Mouse (Mus musculus): ENCODE measurements around the gene Olfr1274-ps. TPM values are rescaled to one million over a fixed set of nuclear protein-coding genes. Genes with fewer than 3 reads are reported as not detected.
"Not testable (repeated sequence)": the region's sequence is repeated elsewhere in the genome, so short reads cannot be mapped to it uniquely, and the experiment has no call there.

Olfr1274-ps gene
- not detected in 2 replicates for polyA plus RNA-seq (2015; fragmentation: Nextera tagmentation; extraction: Ambion mirVana)

- H3K27me3 ChIP-seq (ENCODE audit: control insufficient read depth, insufficient read depth, low read length); H3K9me3 ChIP-seq (replicated peaks; ENCODE audit: control insufficient read depth, low read length); H3K4me2 ChIP-seq (ENCODE audit: low read depth, low read length); H3K9ac ChIP-seq (ENCODE audit: low read length); H3K36me3 ChIP-seq (ENCODE audit: control insufficient read depth, insufficient read depth, low read length); H3K4me3 ChIP-seq (replicated peaks; ENCODE audit: low read length); H3K4me1 ChIP-seq (ENCODE audit: control insufficient read depth, insufficient read depth, low read length); H3K27ac ChIP-seq (ENCODE audit: low read length); ATAC-seq (ENCODE audit: insufficient read depth, low FRiP score): not testable (repeated sequence)
- 74% methylated on average over 5 of the region's 7 CpGs for WGBS
These were observed at the start of gene Olfr1274-ps for GRCm38 (mm10) chr2:90398633-90399107. Gene Olfr1274-ps (plus strand): TSS chr2:90398683.

GRCm38 (mm10) chr2:90351047-90351446 lies 47.4 kb upstream of the Olfr1274-ps start:
- WGBS, result no CpG with 5 or more reads among the region's 6 CpGs

DNA sequence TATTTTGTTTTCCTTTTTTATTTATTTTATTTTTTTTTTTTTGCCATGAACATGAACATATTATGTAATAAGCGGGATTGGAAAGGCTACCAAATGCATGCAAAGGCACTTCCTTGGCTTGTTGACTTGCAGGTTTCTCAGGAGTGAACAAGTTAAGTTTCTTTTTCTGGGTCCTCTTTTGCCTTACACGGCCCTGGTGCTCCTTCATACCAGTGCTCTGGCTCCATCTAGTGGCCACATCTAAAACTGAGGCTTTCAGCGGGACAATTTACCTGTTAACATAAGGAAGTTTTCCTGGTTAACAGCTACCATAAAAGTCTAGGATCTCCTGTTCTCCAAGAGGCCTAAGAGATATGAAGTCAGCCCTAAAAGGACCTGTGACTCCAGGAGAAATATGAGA lies 46.9 kb upstream of the Olfr1274-ps start:
- H3K4me1 ChIP-seq (ENCODE audit: control insufficient read depth, insufficient read depth, low read length); H3K4me3 ChIP-seq (replicated peaks; ENCODE audit: low read length); ATAC-seq (ENCODE audit: insufficient read depth, low FRiP score); H3K9ac ChIP-seq (ENCODE audit: low read length); H3K27ac ChIP-seq (ENCODE audit: low read length); H3K36me3 ChIP-seq (ENCODE audit: control insufficient read depth, insufficient read depth, low read length); H3K27me3 ChIP-seq (ENCODE audit: control insufficient read depth, insufficient read depth, low read length); H3K9me3 ChIP-seq (replicated peaks; ENCODE audit: control insufficient read depth, low read length); H3K4me2 ChIP-seq (ENCODE audit: low read depth, low read length): not testable (repeated sequence)
- WGBS, result no CpG with 5 or more reads among the region's 3 CpGs

More at GRCm38 (mm10) chr2:90351047-90351446, 47.4 kb upstream of the Olfr1274-ps start:
- not testable (repeated sequence) for H3K4me2 ChIP-seq (ENCODE audit: low read depth, low read length); H3K4me3 ChIP-seq (replicated peaks; ENCODE audit: low read length); ATAC-seq (ENCODE audit: insufficient read depth, low FRiP score); H3K27me3 ChIP-seq (ENCODE audit: control insufficient read depth, insufficient read depth, low read length); H3K9ac ChIP-seq (ENCODE audit: low read length); H3K4me1 ChIP-seq (ENCODE audit: control insufficient read depth, insufficient read depth, low read length); H3K9me3 ChIP-seq (replicated peaks; ENCODE audit: control insufficient read depth, low read length); H3K27ac ChIP-seq (ENCODE audit: low read length); H3K36me3 ChIP-seq (ENCODE audit: control insufficient read depth, insufficient read depth, low read length)

DNA sequence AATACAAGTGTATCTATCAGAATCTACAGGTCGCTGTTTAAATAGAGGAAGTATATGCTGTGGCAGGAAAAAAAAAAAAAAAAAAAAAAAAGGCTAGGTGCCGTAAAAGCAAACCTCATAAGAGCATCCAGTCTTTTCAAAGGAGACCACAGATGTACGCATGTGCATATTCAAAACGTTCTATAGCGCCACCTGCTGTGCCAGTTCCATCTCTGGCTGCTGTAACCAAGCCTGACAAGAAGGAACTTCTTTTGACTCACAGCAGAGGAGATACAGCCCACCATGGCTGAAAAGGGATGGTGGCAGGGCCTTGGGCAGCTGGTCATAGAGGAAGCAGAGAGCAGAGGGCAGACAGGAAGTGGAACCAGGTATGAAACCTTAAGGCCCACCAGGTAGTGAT lies 39.3 kb upstream of the Olfr1274-ps start:
- H3K27me3 ChIP-seq (ENCODE audit: control insufficient read depth, insufficient read depth, low read length); H3K27ac ChIP-seq (ENCODE audit: low read length); H3K9me3 ChIP-seq (replicated peaks; ENCODE audit: control insufficient read depth, low read length); H3K4me2 ChIP-seq (ENCODE audit: low read depth, low read length); ATAC-seq (ENCODE audit: insufficient read depth, low FRiP score); H3K9ac ChIP-seq (ENCODE audit: low read length); H3K36me3 ChIP-seq (ENCODE audit: control insufficient read depth, insufficient read depth, low read length); H3K4me3 ChIP-seq (replicated peaks; ENCODE audit: low read length); H3K4me1 ChIP-seq (ENCODE audit: control insufficient read depth, insufficient read depth, low read length): not testable (repeated sequence)
- no CpG with 5 or more reads among the region's 5 CpGs for WGBS

DNA sequence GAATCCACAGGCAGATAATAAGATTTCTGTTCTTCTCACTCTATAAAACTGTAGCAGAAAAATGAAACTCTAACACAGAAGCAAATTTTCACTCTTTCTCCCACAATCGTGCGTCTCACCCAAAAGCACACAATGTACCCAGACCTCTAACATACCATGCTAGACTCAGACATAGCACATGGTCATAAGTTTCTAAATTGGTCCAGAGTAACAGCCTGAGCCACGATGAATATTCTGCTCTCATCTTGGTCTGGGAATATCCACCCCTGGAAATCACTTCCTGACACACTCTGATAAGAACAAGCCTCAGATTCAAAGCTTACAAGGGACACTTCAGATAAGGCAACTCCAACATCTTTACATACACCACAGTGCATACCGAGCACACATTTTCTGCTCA lies 38.3 kb upstream of the Olfr1274-ps start:
- not testable (repeated sequence) for H3K27ac ChIP-seq (ENCODE audit: low read length); H3K4me3 ChIP-seq (replicated peaks; ENCODE audit: low read length); H3K4me2 ChIP-seq (ENCODE audit: low read depth, low read length); H3K9ac ChIP-seq (ENCODE audit: low read length); ATAC-seq (ENCODE audit: insufficient read depth, low FRiP score); H3K27me3 ChIP-seq (ENCODE audit: control insufficient read depth, insufficient read depth, low read length); H3K9me3 ChIP-seq (replicated peaks; ENCODE audit: control insufficient read depth, low read length); H3K36me3 ChIP-seq (ENCODE audit: control insufficient read depth, insufficient read depth, low read length); H3K4me1 ChIP-seq (ENCODE audit: control insufficient read depth, insufficient read depth, low read length)
- WGBS, result no CpG with 5 or more reads among the region's 4 CpGs

DNA sequence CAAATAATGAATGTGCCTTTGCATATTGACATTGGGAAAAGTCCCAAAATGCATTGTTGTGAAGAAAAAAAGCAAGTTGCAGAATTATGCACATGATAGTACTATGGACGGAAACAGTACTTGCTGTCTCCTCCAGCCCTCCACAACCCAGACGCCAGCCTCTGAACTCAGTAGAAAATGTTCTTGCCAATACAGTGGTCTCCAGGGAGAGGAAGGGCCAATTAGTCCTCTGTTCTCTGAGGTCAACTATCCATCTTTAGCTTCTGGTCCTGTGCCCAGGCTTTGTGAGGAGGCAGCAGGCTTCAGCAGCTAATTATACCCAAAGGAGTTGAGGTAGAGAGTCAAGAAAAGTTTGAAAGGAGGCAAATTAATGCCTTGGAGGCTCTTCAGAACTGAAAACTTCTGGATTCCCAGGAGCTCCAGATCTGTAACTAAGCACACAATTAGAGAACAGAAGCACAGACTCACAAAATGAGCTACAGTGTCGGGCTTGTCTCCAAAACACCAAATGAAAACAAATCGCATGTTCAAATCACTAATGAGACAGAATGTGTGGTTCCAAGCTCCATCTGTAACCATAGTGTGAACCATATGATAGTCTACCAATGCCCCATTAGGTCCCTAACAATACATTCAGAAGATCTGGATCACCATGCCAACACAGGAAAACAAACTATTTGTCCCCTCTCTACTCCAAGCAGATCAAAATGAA lies 15.8 kb downstream of the Olfr1274-ps start:
- H3K9ac ChIP-seq (ENCODE audit: low read length); ATAC-seq (ENCODE audit: insufficient read depth, low FRiP score); H3K9me3 ChIP-seq (replicated peaks; ENCODE audit: control insufficient read depth, low read length); H3K4me3 ChIP-seq (replicated peaks; ENCODE audit: low read length); H3K4me2 ChIP-seq (ENCODE audit: low read depth, low read length); H3K27ac ChIP-seq (ENCODE audit: low read length); H3K4me1 ChIP-seq (ENCODE audit: control insufficient read depth, insufficient read depth, low read length); H3K27me3 ChIP-seq (ENCODE audit: control insufficient read depth, insufficient read depth, low read length); H3K36me3 ChIP-seq (ENCODE audit: control insufficient read depth, insufficient read depth, low read length): not testable (repeated sequence)
- WGBS, result 67% methylated on average over 4 of the region's 4 CpGs

GRCm38 (mm10) chr2:90422282-90422681 lies 23.8 kb downstream of the Olfr1274-ps start:
- H3K36me3 ChIP-seq (ENCODE audit: control insufficient read depth, insufficient read depth, low read length); H3K4me1 ChIP-seq (ENCODE audit: control insufficient read depth, insufficient read depth, low read length); H3K27me3 ChIP-seq (ENCODE audit: control insufficient read depth, insufficient read depth, low read length); H3K9ac ChIP-seq (ENCODE audit: low read length); ATAC-seq (ENCODE audit: insufficient read depth, low FRiP score); H3K27ac ChIP-seq (ENCODE audit: low read length); H3K9me3 ChIP-seq (replicated peaks; ENCODE audit: control insufficient read depth, low read length); H3K4me3 ChIP-seq (replicated peaks; ENCODE audit: low read length); H3K4me2 ChIP-seq (ENCODE audit: low read depth, low read length): not testable (repeated sequence)
- WGBS, result 84% methylated on average over 6 of the region's 6 CpGs

- not testable (repeated sequence) for H3K27ac ChIP-seq (ENCODE audit: low read length); H3K9me3 ChIP-seq (replicated peaks; ENCODE audit: control insufficient read depth, low read length); H3K9ac ChIP-seq (ENCODE audit: low read length); H3K4me2 ChIP-seq (ENCODE audit: low read depth, low read length); H3K27me3 ChIP-seq (ENCODE audit: control insufficient read depth, insufficient read depth, low read length); H3K36me3 ChIP-seq (ENCODE audit: control insufficient read depth, insufficient read depth, low read length); H3K4me3 ChIP-seq (replicated peaks; ENCODE audit: low read length); ATAC-seq (ENCODE audit: insufficient read depth, low FRiP score); H3K4me1 ChIP-seq (ENCODE audit: control insufficient read depth, insufficient read depth, low read length)
- WGBS, result no CpG with 5 or more reads among the region's 4 CpGs
These were observed 26.5 kb downstream of the Olfr1274-ps start for GRCm38 (mm10) chr2:90424937-90425336.

DNA sequence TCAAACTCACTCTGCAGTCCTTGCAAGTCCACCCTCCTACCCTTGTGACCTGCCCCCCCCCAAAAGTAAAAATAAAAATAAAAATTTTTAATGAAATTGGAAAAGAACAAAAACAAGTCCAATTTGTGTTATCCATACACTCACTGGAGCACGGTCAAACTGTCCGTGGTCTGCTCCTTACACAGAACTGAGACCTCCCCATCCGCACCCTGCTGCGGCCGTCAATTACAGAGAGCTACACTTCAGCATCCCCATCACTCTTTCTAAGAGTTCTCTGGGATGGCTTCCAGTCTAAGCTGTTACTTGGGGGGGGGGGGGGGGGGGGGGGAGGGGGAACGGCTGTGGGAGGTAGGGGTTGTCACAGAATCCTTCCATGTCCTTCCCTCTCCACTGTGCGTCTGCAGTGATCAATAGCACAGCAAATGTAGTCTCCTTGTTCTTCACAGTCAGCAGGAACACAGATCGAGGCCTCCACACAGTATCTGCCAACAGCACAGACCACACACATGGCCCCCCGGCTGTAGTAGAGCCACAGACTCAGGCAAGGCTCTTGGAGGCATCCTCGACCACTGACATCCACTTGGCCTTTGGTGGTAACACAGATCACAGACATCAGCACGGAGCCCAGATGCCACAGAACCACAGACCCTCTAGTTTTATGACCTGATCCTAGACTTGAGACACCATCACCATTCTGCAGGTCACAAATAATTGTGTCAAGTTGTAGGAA lies 30.7 kb downstream of the Olfr1274-ps start:
- ATAC-seq (ENCODE audit: insufficient read depth, low FRiP score); H3K27ac ChIP-seq (ENCODE audit: low read length); H3K9me3 ChIP-seq (replicated peaks; ENCODE audit: control insufficient read depth, low read length); H3K36me3 ChIP-seq (ENCODE audit: control insufficient read depth, insufficient read depth, low read length); H3K4me2 ChIP-seq (ENCODE audit: low read depth, low read length); H3K9ac ChIP-seq (ENCODE audit: low read length); H3K27me3 ChIP-seq (ENCODE audit: control insufficient read depth, insufficient read depth, low read length); H3K4me3 ChIP-seq (replicated peaks; ENCODE audit: low read length); H3K4me1 ChIP-seq (ENCODE audit: control insufficient read depth, insufficient read depth, low read length): not testable (repeated sequence)
- no CpG with 5 or more reads among the region's 11 CpGs for WGBS
